Mouse (Mus musculus) cerebellum, adult 9-11 months (tissue): ENCODE results near the gene Il1rapl1.

Experiments used
- DNase-seq: peaks from one replicate; pipeline ENCODE4 v3.0.0; 2022

Il1rapl1 gene

GRCm38 (mm10) chrX:87600914-87601313 is 514.5 kb downstream of the Il1rapl1 start:
- DNase-seq, result no peak

- no peak for DNase-seq
These were observed 607.4 kb downstream of the Il1rapl1 start for GRCm38 (mm10) chrX:87507997-87508396.

- DNase-seq, result peak; percentile 24
These were observed 612.8 kb downstream of the Il1rapl1 start for GRCm38 (mm10) chrX:87502604-87503003.

GRCm38 (mm10) chrX:87483416-87483815 is 632.0 kb downstream of the Il1rapl1 start:
- DNase-seq, result peak; percentile 23

GRCm38 (mm10) chrX:87238191-87238590 is 877.3 kb downstream of the Il1rapl1 start:
- peak; percentile 32 for DNase-seq

GRCm38 (mm10) chrX:87225280-87225679 is 890.2 kb downstream of the Il1rapl1 start:
- DNase-seq, result no peak

- no peak for DNase-seq
These were observed 1113.1 kb downstream of the Il1rapl1 start for GRCm38 (mm10) chrX:87002296-87002695.

GRCm38 (mm10) chrX:86955126-86955525 is 1160.3 kb downstream of the Il1rapl1 start:
- no peak for DNase-seq

GRCm38 (mm10) chrX:86954614-86955013 is 1160.8 kb downstream of the Il1rapl1 start:
- DNase-seq, result no peak

- no peak for DNase-seq
These were observed 1164.5 kb downstream of the Il1rapl1 start for GRCm38 (mm10) chrX:86950940-86951339.

GRCm38 (mm10) chrX:86949112-86949511 is 1166.3 kb downstream of the Il1rapl1 start:
- no peak for DNase-seq

GRCm38 (mm10) chrX:86854835-86855234 is 1260.6 kb downstream of the Il1rapl1 start:
- DNase-seq, result no peak

- no peak for DNase-seq
These were observed 1307.2 kb downstream of the Il1rapl1 start for GRCm38 (mm10) chrX:86808218-86808617.

- no peak for DNase-seq
These were observed 1312.7 kb downstream of the Il1rapl1 start for GRCm38 (mm10) chrX:86802725-86803124.

GRCm38 (mm10) chrX:86728803-86729202 is 1386.6 kb downstream of the Il1rapl1 start:
- no peak for DNase-seq
